Mouse (Mus musculus) gastrocnemius, postnatal 36 days (tissue): ENCODE measurements around the gene Apoh. TPM values are rescaled to one million over a fixed set of nuclear protein-coding genes. Genes with fewer than 3 reads are reported as not detected.

Experiments
- DNase-seq, 2 experiments: peaks; one replicate each; pipeline ENCODE4 v3.0.0; 2022
- intact Hi-C: fragments of 180-260 bp; cut with DNase I; formaldehyde crosslinking; loops from one replicate; pipeline ENCODE4 v1.15.1; 2025
- total RNA-seq, 2 experiments: library from RNA; stranded (reverse); gene quantifications; 2 replicates each; pipeline ENCODE4 v1.2.3; 2021

Apoh gene
- total RNA-seq, 2 experiments from 2014 or later: 0.99 to 1.0 TPM

- intact Hi-C loops: no loop called here
Observed at GRCm38 (mm10) chr11:108325943-108326342, 17.2 kb upstream of the Apoh start.

GRCm38 (mm10) chr11:108330818-108331217 lies 12.3 kb upstream of the Apoh start:
- DNase-seq: peak in 1 of 2 experiments; percentile 13
- intact Hi-C loops: no loop called here

More at GRCm38 (mm10) chr11:108325943-108326342, 17.2 kb upstream of the Apoh start:
- no peak for DNase-seq

- intact Hi-C loops: no loop called here
- no peak for DNase-seq
Observed at GRCm38 (mm10) chr11:108333006-108333405, 10.1 kb upstream of the Apoh start.

GRCm38 (mm10) chr11:108333583-108334379 lies 9.4 kb upstream of the Apoh start:
- intact Hi-C loops: no loop called here
- no peak for DNase-seq

GRCm38 (mm10) chr11:108334658-108335057 lies 8.5 kb upstream of the Apoh start:
- intact Hi-C loops: no loop called here
- DNase-seq: no peak

GRCm38 (mm10) chr11:108335536-108335935 lies 7.6 kb upstream of the Apoh start:
- no peak for DNase-seq
- intact Hi-C loops: no loop called here

GRCm38 (mm10) chr11:108336445-108336844 lies 6.7 kb upstream of the Apoh start:
- intact Hi-C loops: no loop called here
- DNase-seq: peak in 1 of 2 experiments; percentile 15

GRCm38 (mm10) chr11:108340293-108340692 lies 2.9 kb upstream of the Apoh start:
- intact Hi-C loops: loop anchor here (5.0 kb wide), 2 partner anchors 38 to 118 kb away; no protein-coding TSS in a partner anchor
- no peak for DNase-seq

- DNase-seq: no peak
- intact Hi-C loops: loop anchor here (5.0 kb wide), 2 partner anchors 39 to 119 kb away; no protein-coding TSS in a partner anchor
Observed at GRCm38 (mm10) chr11:108341783-108342182, 1.4 kb upstream of the Apoh start.

GRCm38 (mm10) chr11:108343789-108344462 lies 772 bp downstream of the Apoh start, which contains the start of gene Prkca:
Gene Prkca (minus strand): TSS chr11:108343928.
- DNase-seq: peak; percentile 92 to 93
- intact Hi-C loops: loop anchor here (5.0 kb wide), 2 partner anchors 42 to 122 kb away; no protein-coding TSS in a partner anchor

- no peak for DNase-seq
- intact Hi-C loops: loop anchor here (5.0 kb wide), 2 partner anchors 42 to 122 kb away; no protein-coding TSS in a partner anchor
Observed at GRCm38 (mm10) chr11:108344759-108345158, 1.6 kb downstream of the Apoh start.

GRCm38 (mm10) chr11:108345321-108345720 lies 2.2 kb downstream of the Apoh start:
- no peak for DNase-seq
- intact Hi-C loops: no loop called here

GRCm38 (mm10) chr11:108350799-108351198 lies 7.6 kb downstream of the Apoh start:
- no peak for DNase-seq
- intact Hi-C loops: no loop called here

- DNase-seq: no peak
- intact Hi-C loops: no loop called here
Observed at GRCm38 (mm10) chr11:108352842-108353388, 9.8 kb downstream of the Apoh start.

- DNase-seq: no peak
- intact Hi-C loops: no loop called here
Observed at GRCm38 (mm10) chr11:108356020-108356419, 12.9 kb downstream of the Apoh start.

- intact Hi-C loops: no loop called here
- no peak for DNase-seq
Observed at GRCm38 (mm10) chr11:108358911-108359310, 15.8 kb downstream of the Apoh start.

- intact Hi-C loops: no loop called here
- DNase-seq: no peak
Observed at GRCm38 (mm10) chr11:108360983-108361382, 17.8 kb downstream of the Apoh start.

GRCm38 (mm10) chr11:108362965-108363364 lies 19.8 kb downstream of the Apoh start:
- no peak for DNase-seq
- intact Hi-C loops: no loop called here

- no peak for DNase-seq
- intact Hi-C loops: no loop called here
Observed at GRCm38 (mm10) chr11:108363991-108364390, 20.8 kb downstream of the Apoh start.

- peak in 1 of 2 experiments; percentile 9 for DNase-seq
- intact Hi-C loops: no loop called here
Observed at GRCm38 (mm10) chr11:108364945-108365589, 21.9 kb downstream of the Apoh start.

GRCm38 (mm10) chr11:108365600-108365999 lies 22.4 kb downstream of the Apoh start:
- intact Hi-C loops: no loop called here

More at GRCm38 (mm10) chr11:108365600-108365999, 22.4 kb downstream of the Apoh start:
- DNase-seq: no peak
